Mouse (Mus musculus): ENCODE data around the gene Stambp. TPM values are rescaled to one million over a fixed set of nuclear protein-coding genes. Genes with fewer than 3 reads are reported as not detected.

Gene Stambp
- polyA plus RNA-seq, 1 experiment from 2014 or later, result 24.9 TPM

DNA sequence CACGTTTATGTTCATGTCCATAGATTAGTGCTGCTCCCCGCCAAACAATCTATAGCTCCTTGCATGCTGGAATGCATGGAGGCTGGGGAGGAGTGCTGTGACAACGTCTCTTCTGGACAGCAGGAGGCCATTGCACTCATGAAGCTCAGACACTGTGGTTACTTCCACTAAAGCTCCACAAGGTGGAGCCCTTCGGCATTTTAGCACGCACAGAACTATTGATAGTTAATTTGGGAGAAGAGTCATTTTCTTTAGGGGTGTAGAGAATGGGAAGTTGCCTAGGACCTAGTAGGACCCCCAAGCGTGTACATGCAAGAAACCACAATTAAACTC lies 10.4 kb upstream of the Stambp start:
- no peak overlapping the region for H3K27ac ChIP-seq (ENCODE audit: low read depth, low read length)
- no peak overlapping the region for H3K4me3 ChIP-seq (ENCODE audit: low read depth, low read length)
- H3K9me3 ChIP-seq (replicated peaks; ENCODE audit: control insufficient read depth, low read length), result no peaks in the 10 kb centered on the region
- no peaks in the 10 kb centered on the region for H3K27me3 ChIP-seq (ENCODE audit: control insufficient read depth, insufficient read depth, low read length)
- no peak overlapping the region for H3K9ac ChIP-seq (ENCODE audit: low read depth, low read length)
- H3K4me1 ChIP-seq (ENCODE audit: control insufficient read depth, insufficient read depth, low read length), result no peaks in the 10 kb centered on the region
- H3K4me2 ChIP-seq, result 0 out of 2 replicates have a peak overlapping the region, but pooled peaks have one; percentile 1
- ATAC-seq (replicated peaks; ENCODE audit: insufficient number of reproducible peaks, low FRiP score, low TSS enrichment), result no peak
- H3K36me3 ChIP-seq (ENCODE audit: control insufficient read depth, insufficient read depth, low read length), result no peaks in the 10 kb centered on the region
- WGBS (ENCODE audit: insufficient replicate concordance), result 3% methylated on average over 6 of the region's 6 CpGs

- H3K27ac ChIP-seq (ENCODE audit: low read depth, low read length), result no peak overlapping the region
- 51% methylated on average over 20 of the region's 20 CpGs for WGBS (ENCODE audit: insufficient replicate concordance)
- 0 out of 2 replicates have a peak overlapping the region, but pooled peaks have one; percentile 1 for H3K4me2 ChIP-seq
- no peaks in the 10 kb centered on the region for H3K36me3 ChIP-seq (ENCODE audit: control insufficient read depth, insufficient read depth, low read length)
- no peaks in the 10 kb centered on the region for H3K9me3 ChIP-seq (replicated peaks; ENCODE audit: control insufficient read depth, low read length)
- no peak overlapping the region for H3K4me3 ChIP-seq (ENCODE audit: low read depth, low read length)
- H3K9ac ChIP-seq (ENCODE audit: low read depth, low read length), result no peak overlapping the region
- no peaks in the 10 kb centered on the region for H3K27me3 ChIP-seq (ENCODE audit: control insufficient read depth, insufficient read depth, low read length)
- H3K4me1 ChIP-seq (ENCODE audit: control insufficient read depth, insufficient read depth, low read length), result no peaks in the 10 kb centered on the region
- no peak for ATAC-seq (replicated peaks; ENCODE audit: insufficient number of reproducible peaks, low FRiP score, low TSS enrichment)
Observed at GRCm38 (mm10) chr6:83582135-83582937, 9.8 kb upstream of the Stambp start.

- H3K4me3 ChIP-seq (ENCODE audit: low read depth, low read length), result no peak overlapping the region
- no peaks in the 10 kb centered on the region for H3K9me3 ChIP-seq (replicated peaks; ENCODE audit: control insufficient read depth, low read length)
- no peak overlapping the region for H3K27ac ChIP-seq (ENCODE audit: low read depth, low read length)
- no peak overlapping the region for H3K9ac ChIP-seq (ENCODE audit: low read depth, low read length)
- no peaks in the 10 kb centered on the region for H3K36me3 ChIP-seq (ENCODE audit: control insufficient read depth, insufficient read depth, low read length)
- ATAC-seq (replicated peaks; ENCODE audit: insufficient number of reproducible peaks, low FRiP score, low TSS enrichment), result no peak
- 0 out of 2 replicates have a peak, but pooled peaks cover 2% of the 10 kb centered on the region for H3K4me1 ChIP-seq (ENCODE audit: control insufficient read depth, insufficient read depth, low read length)
- H3K4me2 ChIP-seq, result no peak overlapping the region
- H3K27me3 ChIP-seq (ENCODE audit: control insufficient read depth, insufficient read depth, low read length), result peaks cover 5% of the 10 kb centered on the region
Observed at GRCm38 (mm10) chr6:83577534-83577933, 5.0 kb upstream of the Stambp start.

- Histone ChIP-seq H3K4me3 (ENCODE audit: low read depth, low read length) (no peak overlapping the region), H3K4me2 (no peak overlapping the region), H3K9me3 (replicated peaks; ENCODE audit: control insufficient read depth, low read length) (no peaks in the 10 kb centered on the region), H3K4me1 (ENCODE audit: control insufficient read depth, insufficient read depth, low read length) (peaks cover 8% of the 10 kb centered on the region), H3K36me3 (ENCODE audit: control insufficient read depth, insufficient read depth, low read length) (no peaks in the 10 kb centered on the region), H3K9ac (ENCODE audit: low read depth, low read length) (no peak overlapping the region), H3K27ac (ENCODE audit: low read depth, low read length) (no peak overlapping the region), H3K27me3 (ENCODE audit: control insufficient read depth, insufficient read depth, low read length) (peaks cover 5% of the 10 kb centered on the region)
- no peak for ATAC-seq (replicated peaks; ENCODE audit: insufficient number of reproducible peaks, low FRiP score, low TSS enrichment)
- 71% methylated on average over 4 of the region's 4 CpGs for WGBS (ENCODE audit: insufficient replicate concordance)
Observed at GRCm38 (mm10) chr6:83575609-83576008, 3.1 kb upstream of the Stambp start.

- H3K27ac ChIP-seq (ENCODE audit: low read depth, low read length), result peak overlapping the region; percentile 50; the same call in 1 of the 2 replicates
- H3K4me3 ChIP-seq (ENCODE audit: low read depth, low read length), result peak overlapping the region; percentile 92
- peak overlapping the region; percentile 84 for H3K9ac ChIP-seq (ENCODE audit: low read depth, low read length)
- peaks cover 14% of the 10 kb centered on the region for H3K4me1 ChIP-seq (ENCODE audit: control insufficient read depth, insufficient read depth, low read length)
- WGBS (ENCODE audit: insufficient replicate concordance), result 5% methylated on average over 37 of the region's 37 CpGs
- H3K9me3 ChIP-seq (replicated peaks; ENCODE audit: control insufficient read depth, low read length), result no peaks in the 10 kb centered on the region
- no peaks in the 10 kb centered on the region for H3K36me3 ChIP-seq (ENCODE audit: control insufficient read depth, insufficient read depth, low read length)
- peak; percentile 77 for ATAC-seq (replicated peaks; ENCODE audit: insufficient number of reproducible peaks, low FRiP score, low TSS enrichment)
- H3K4me2 ChIP-seq, result peak overlapping the region; percentile 93
- H3K27me3 ChIP-seq (ENCODE audit: control insufficient read depth, insufficient read depth, low read length), result peaks cover 5% of the 10 kb centered on the region
Observed at GRCm38 (mm10) chr6:83571840-83572667, 475 bp downstream of the Stambp start.

GRCm38 (mm10) chr6:83568901-83569862 lies 3.3 kb downstream of the Stambp start:
- Histone ChIP-seq H3K4me1 (ENCODE audit: control insufficient read depth, insufficient read depth, low read length) (peaks cover 14% of the 10 kb centered on the region), H3K36me3 (ENCODE audit: control insufficient read depth, insufficient read depth, low read length) (no peaks in the 10 kb centered on the region), H3K4me2 (no peak overlapping the region), H3K4me3 (ENCODE audit: low read depth, low read length) (no peak overlapping the region), H3K27me3 (ENCODE audit: control insufficient read depth, insufficient read depth, low read length) (no peaks in the 10 kb centered on the region), H3K9ac (ENCODE audit: low read depth, low read length) (no peak overlapping the region), H3K27ac (ENCODE audit: low read depth, low read length) (no peak overlapping the region), H3K9me3 (replicated peaks; ENCODE audit: control insufficient read depth, low read length) (no peaks in the 10 kb centered on the region)
- no peak for ATAC-seq (replicated peaks; ENCODE audit: insufficient number of reproducible peaks, low FRiP score, low TSS enrichment)
- whole genome bisulfite sequencing (ENCODE audit: insufficient replicate concordance), result 62% methylated on average over 20 of the region's 20 CpGs

DNA sequence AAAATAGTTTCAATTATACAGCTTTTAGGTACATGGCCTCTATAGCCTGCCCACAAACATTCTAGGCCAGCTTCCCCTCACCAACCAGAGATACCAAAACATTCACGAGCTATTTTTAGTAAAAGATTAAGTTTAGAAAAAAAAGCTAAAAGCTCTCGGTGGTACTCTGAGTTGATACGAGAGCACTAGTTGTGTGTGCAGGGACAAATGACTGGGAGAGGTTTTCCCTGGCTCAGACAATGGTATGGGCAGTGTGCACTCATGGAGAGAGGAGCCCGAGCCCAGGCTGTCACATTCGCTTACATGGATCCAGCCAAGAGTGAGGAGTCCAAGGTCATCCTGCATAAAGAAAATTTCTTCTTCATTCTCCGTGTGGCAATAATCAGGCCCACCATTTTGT lies 16.6 kb downstream of the Stambp start:
- H3K9ac ChIP-seq (ENCODE audit: low read depth, low read length), result no peak overlapping the region
- no peaks in the 10 kb centered on the region for H3K9me3 ChIP-seq (replicated peaks; ENCODE audit: control insufficient read depth, low read length)
- 44% methylated on average over 6 of the region's 6 CpGs for WGBS (ENCODE audit: insufficient replicate concordance)
- no peak overlapping the region for H3K4me2 ChIP-seq
- no peak overlapping the region for H3K4me3 ChIP-seq (ENCODE audit: low read depth, low read length)
- peaks cover 14% of the 10 kb centered on the region for H3K4me1 ChIP-seq (ENCODE audit: control insufficient read depth, insufficient read depth, low read length)
- H3K36me3 ChIP-seq (ENCODE audit: control insufficient read depth, insufficient read depth, low read length), result no peaks in the 10 kb centered on the region; the same call in 1 of the 2 replicates
- H3K27ac ChIP-seq (ENCODE audit: low read depth, low read length), result peak overlapping the region; percentile 57
- no peaks in the 10 kb centered on the region for H3K27me3 ChIP-seq (ENCODE audit: control insufficient read depth, insufficient read depth, low read length)
- no peak for ATAC-seq (replicated peaks; ENCODE audit: insufficient number of reproducible peaks, low FRiP score, low TSS enrichment)

- ATAC-seq (replicated peaks; ENCODE audit: insufficient number of reproducible peaks, low FRiP score, low TSS enrichment), result no peak
- WGBS (ENCODE audit: insufficient replicate concordance), result 66% methylated on average over 5 of the region's 5 CpGs
- H3K4me3 ChIP-seq (ENCODE audit: low read depth, low read length), result no peak overlapping the region
- H3K9me3 ChIP-seq (replicated peaks; ENCODE audit: control insufficient read depth, low read length), result no peaks in the 10 kb centered on the region
- no peak overlapping the region for H3K27ac ChIP-seq (ENCODE audit: low read depth, low read length)
- peaks cover 3% of the 10 kb centered on the region; the same call in 1 of the 2 replicates for H3K36me3 ChIP-seq (ENCODE audit: control insufficient read depth, insufficient read depth, low read length)
- H3K9ac ChIP-seq (ENCODE audit: low read depth, low read length), result no peak overlapping the region
- no peak overlapping the region for H3K4me2 ChIP-seq
- H3K4me1 ChIP-seq (ENCODE audit: control insufficient read depth, insufficient read depth, low read length), result no peaks in the 10 kb centered on the region
- no peaks in the 10 kb centered on the region for H3K27me3 ChIP-seq (ENCODE audit: control insufficient read depth, insufficient read depth, low read length)
Observed at GRCm38 (mm10) chr6:83548346-83548745, 24.2 kb downstream of the Stambp start.
